Mouse (Mus musculus) lung, adult 2 months (tissue): Measurements from ENCODE around the gene Enah.

ENCODE experiments used
- CTCF ChIP-seq: fragments of 200-500 bp; IDR thresholded peaks from 2 replicates; pipeline ENCODE4 v1.5.1; 2011; ENCODE audit warnings: mild to moderate bottlenecking, low read length, control low read depth; ENCODE audit not compliant: insufficient read depth
- POLR2A ChIP-seq: fragments of 200-500 bp; IDR thresholded peaks from 2 replicates; pipeline ENCODE4 v1.6.1; 2011; ENCODE audit warnings: low read depth, mild to moderate bottlenecking, control low read depth, low read length, borderline replicate concordance; ENCODE audit errors: extremely low read depth

GRCm38 (mm10) chr1:181850441-181850840, 169.3 kb downstream of the Enah start:
- TF ChIP-seq CTCF (no peak), POLR2A (no peak)
